Mouse (Mus musculus): Measurements from ENCODE around the gene Rsl1d1. TPM values are rescaled to one million over a fixed set of nuclear protein-coding genes. Genes with fewer than 3 reads are reported as not detected.
"Not testable (repeated sequence)": the region's sequence is repeated elsewhere in the genome, so short reads cannot be mapped to it uniquely, and the experiment has no call there.

Gene Rsl1d1
- polyA plus RNA-seq, 1 experiment from 2014 or later: 183 TPM

DNA sequence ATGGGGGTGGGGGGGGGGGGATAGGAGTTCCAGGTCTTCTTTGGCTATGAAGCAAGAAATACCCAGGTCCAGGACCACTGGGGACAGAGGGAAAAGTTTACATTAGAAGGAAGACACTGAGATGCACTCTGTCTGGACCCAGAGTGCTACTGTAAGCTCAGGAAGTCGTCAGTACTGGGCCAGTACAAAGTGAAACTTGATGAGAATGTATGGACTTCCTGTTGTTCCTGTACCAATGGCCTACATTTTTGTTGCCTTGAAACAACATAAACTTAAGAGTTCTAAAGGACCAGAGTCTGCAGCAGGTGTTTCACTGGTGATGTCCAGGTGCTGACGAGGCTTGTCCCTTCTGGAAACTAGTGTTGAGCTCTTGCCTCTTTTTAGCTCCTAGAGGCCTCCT, 25.7 kb downstream of the Rsl1d1 start:
- Histone ChIP-seq H3K4me3 (no peak overlapping the region), H3K4me2 (replicated peaks) (peak overlapping the region; percentile 80; the same call in 1 of the 2 replicates), H3K27me3 (0 out of 2 replicates have a peak, but pooled peaks cover 2% of the 10 kb centered on the region), H3K4me1 (peaks cover 6% of the 10 kb centered on the region), H3K27ac (no peak overlapping the region), H3K9me3 (replicated peaks) (no peaks in the 10 kb centered on the region), H3K9ac (no peak overlapping the region), H3K36me3 (no peaks in the 10 kb centered on the region)
- ATAC-seq (ENCODE audit: low FRiP score): no peak
- whole genome bisulfite sequencing: 75% methylated on average over 2 of the region's 2 CpGs

DNA sequence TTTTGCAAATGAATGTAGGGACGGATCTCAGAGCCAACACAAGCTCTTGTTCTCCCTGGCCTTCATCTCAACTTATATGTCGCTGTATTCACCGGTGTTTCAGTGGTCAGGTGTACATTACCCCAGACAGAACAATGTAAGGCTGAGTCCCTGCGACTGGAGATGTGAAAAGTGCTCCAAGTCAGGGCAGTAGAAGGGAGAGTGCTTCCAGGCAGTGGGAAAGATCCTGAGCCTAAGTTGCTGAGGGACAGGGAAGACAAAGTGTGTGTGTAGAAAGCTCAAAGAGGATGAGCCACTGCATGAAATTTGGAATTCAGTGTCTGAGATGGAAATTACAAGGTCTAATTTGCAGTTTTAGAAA, 26.3 kb downstream of the Rsl1d1 start:
- no peaks in the 10 kb centered on the region for H3K9me3 ChIP-seq (replicated peaks)
- peaks cover 10% of the 10 kb centered on the region for H3K4me1 ChIP-seq
- no peaks in the 10 kb centered on the region for H3K36me3 ChIP-seq
- 0 out of 2 replicates have a peak, but pooled peaks cover 2% of the 10 kb centered on the region for H3K27me3 ChIP-seq
- H3K4me3 ChIP-seq: peak overlapping the region; percentile 86
- H3K4me2 ChIP-seq (replicated peaks): peak overlapping the region; percentile 80
- WGBS: 5% methylated on average over 4 of the region's 4 CpGs
- no peak for ATAC-seq (ENCODE audit: low FRiP score)
- peak overlapping the region; percentile 89 for H3K9ac ChIP-seq
- no peak overlapping the region; the same call in 1 of the 2 replicates for H3K27ac ChIP-seq

DNA sequence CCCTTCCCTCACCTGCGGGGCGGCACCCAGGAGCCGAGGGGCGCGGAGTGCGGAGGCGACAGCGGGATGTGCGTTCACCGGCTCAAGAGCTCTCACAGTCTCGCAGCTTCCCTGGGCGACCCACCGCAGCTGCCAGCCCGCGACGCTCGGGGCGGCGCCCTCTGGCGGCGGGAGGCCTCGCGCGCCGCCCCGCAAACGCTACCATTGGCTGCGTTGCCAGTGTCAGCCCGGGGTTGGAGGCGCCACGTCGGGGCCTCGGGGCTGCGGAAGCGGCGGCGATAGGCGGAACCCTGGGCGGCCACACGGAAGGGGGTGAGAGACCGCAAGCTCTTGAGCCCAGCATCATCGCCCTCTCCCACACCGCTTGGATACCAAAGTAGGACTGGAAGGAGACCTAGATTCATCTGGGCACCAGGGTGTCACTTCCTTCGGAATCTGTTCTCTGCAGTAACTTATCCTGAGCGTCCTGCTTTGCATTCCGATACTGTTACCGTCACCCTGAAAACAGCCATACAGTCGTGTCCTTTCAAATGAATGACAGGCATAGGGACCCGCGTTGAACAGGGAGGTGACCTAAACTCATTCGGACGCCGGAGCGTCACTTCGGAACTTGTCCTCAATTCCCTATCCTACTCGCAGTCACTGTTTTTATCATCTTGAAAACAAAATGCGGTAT, 26.8 kb downstream of the Rsl1d1 start, which contains the start of gene Zc3h7a:
TSS of gene Zc3h7a (minus strand) at position 186 of the 676 bp plus-strand sequence.
- peak within 1 kb of the TSS; percentile 80 for H3K4me2 ChIP-seq (replicated peaks)
- no peaks in the 10 kb centered on the region for H3K36me3 ChIP-seq
- H3K27me3 ChIP-seq: 0 out of 2 replicates have a peak, but pooled peaks cover 2% of the 10 kb centered on the region
- peak within 1 kb of the TSS; percentile 89 for H3K9ac ChIP-seq
- WGBS: under 1% methylated on average over 57 of the region's 57 CpGs
- peak within 1 kb of the TSS; percentile 91 for H3K27ac ChIP-seq
- peaks cover 10% of the 10 kb centered on the region for H3K4me1 ChIP-seq
- peak; percentile 94 for ATAC-seq (ENCODE audit: low FRiP score)
- peak within 1 kb of the TSS; percentile 86 for H3K4me3 ChIP-seq
- no peaks in the 10 kb centered on the region for H3K9me3 ChIP-seq (replicated peaks)

DNA sequence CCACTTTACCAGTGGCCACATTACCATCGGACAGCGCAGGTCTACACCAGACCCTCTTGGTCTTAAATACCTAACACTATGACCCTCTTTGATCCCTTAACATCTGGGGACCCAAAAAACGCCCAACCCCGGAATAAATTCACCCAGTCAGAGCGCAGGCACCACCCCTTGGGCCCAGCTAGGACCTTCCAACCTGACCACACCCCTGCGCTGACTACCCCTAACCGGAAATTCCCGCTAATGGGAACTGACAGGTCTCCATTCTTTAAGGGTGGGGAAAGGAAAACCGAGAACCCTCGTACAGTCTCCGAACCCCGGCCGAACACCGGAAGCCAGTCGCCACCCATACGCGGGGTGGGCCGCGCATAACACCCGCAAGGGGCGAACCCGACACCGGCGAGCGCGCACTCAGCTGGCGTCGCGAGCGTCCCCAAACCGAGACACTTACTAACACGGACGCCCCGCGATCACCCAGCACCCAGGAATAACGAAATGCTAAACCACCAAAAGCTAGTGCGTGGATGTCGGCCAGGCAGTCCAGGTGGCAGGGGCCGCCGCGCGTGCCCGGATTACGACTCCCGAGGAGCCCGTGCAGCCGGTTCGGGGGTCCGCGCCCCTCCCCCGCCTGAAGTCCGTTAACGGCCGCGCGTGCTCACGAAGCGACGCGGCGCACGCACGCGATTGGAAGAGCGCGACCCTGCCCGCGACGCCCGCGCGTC, 27.5 kb downstream of the Rsl1d1 start:
- Histone ChIP-seq H3K9me3 (replicated peaks) (no peaks in the 10 kb centered on the region), H3K27ac (peak overlapping the region; percentile 91), H3K27me3 (0 out of 2 replicates have a peak, but pooled peaks cover 2% of the 10 kb centered on the region), H3K36me3 (no peaks in the 10 kb centered on the region), H3K4me1 (peaks cover 10% of the 10 kb centered on the region), H3K4me3 (peak overlapping the region; percentile 86), H3K4me2 (replicated peaks) (peak overlapping the region; percentile 80), H3K9ac (peak overlapping the region; percentile 89)
- ATAC-seq (ENCODE audit: low FRiP score): peak; percentile 76
- 2% methylated on average over 70 of the region's 72 CpGs for WGBS

DNA sequence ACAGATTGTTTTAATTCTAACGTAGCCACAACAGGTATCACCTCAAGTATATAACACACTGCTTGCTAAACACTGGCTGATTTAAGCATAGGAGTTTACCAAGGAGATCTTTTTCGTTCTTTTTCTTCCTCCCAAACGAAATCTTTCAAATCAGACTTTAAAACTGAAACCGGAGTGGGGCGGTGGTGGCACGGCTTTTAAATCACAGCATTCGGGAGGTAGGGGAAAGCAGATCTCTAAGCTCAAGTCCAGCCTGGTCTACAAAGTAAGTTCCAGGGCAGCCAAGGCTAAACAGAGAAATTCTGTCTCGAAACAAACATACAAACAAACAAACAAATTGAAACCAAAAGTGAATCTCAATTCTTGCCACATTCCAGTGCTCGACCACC, 28.0 kb downstream of the Rsl1d1 start:
- Histone ChIP-seq H3K9me3 (replicated peaks) (no peaks in the 10 kb centered on the region), H3K9ac (peak overlapping the region; percentile 89), H3K4me1 (peaks cover 10% of the 10 kb centered on the region), H3K4me3 (peak overlapping the region; percentile 86), H3K36me3 (no peaks in the 10 kb centered on the region), H3K4me2 (replicated peaks) (peak overlapping the region; percentile 80), H3K27me3 (0 out of 2 replicates have a peak, but pooled peaks cover 2% of the 10 kb centered on the region), H3K27ac (peak overlapping the region; percentile 91)
- WGBS: 10% methylated on average over 9 of the region's 9 CpGs
- no peak for ATAC-seq (ENCODE audit: low FRiP score)

DNA sequence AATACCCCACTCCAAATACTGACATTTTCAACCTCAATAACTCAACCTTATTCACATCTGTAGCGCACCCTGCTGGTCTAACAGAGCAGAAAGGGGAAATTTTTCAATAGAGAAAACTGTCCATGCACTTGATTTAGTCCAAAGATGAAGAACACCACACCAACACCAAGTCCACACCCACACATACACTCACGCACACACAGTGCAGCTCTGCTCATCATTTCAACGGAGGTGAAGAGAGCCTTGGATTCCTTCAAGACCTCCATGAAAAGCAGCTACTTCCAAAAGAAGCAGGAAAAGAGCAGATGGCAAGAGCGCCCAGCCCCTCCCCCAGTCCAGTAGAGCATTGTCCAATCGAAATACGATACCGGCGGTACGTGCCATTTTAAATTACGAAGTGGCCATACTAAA, 28.5 kb downstream of the Rsl1d1 start:
- Histone ChIP-seq H3K9me3 (replicated peaks) (no peaks in the 10 kb centered on the region), H3K36me3 (no peaks in the 10 kb centered on the region), H3K9ac (peak overlapping the region; percentile 89; the same call in 1 of the 2 replicates), H3K27ac (no peak overlapping the region), H3K4me2 (replicated peaks) (peak overlapping the region; percentile 80), H3K27me3 (0 out of 2 replicates have a peak, but pooled peaks cover 2% of the 10 kb centered on the region), H3K4me1 (peaks cover 10% of the 10 kb centered on the region), H3K4me3 (peak overlapping the region; percentile 86)
- no peak for ATAC-seq (ENCODE audit: low FRiP score)
- 8% methylated on average over 10 of the region's 10 CpGs for WGBS

DNA sequence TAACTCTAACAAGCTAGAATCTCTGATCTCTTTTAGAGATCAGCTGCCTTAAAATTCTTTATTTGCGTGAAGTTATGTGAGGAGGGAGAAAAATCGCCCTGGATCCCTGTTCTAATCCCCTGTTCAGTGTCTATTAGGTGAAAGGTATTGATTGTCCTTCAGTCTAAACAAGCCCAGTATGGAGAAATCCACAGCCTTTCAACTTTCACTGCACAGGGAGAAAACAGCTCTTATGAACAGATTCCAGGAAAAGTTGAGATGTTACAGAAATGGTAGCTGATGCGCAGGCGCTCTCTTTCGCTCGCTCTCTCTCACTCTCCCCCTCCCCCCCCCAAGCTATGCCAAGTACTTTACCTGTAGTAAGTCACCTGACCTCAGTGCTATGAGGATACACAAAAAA, 31.5 kb downstream of the Rsl1d1 start:
- Histone ChIP-seq H3K4me1 (peaks cover 7% of the 10 kb centered on the region), H3K4me2 (replicated peaks) (no peak overlapping the region), H3K4me3 (no peak overlapping the region), H3K9ac (no peak overlapping the region), H3K27ac (no peak overlapping the region), H3K36me3 (no peaks in the 10 kb centered on the region), H3K9me3 (replicated peaks) (no peaks in the 10 kb centered on the region), H3K27me3 (no peaks in the 10 kb centered on the region)
- 88% methylated on average over 6 of the region's 6 CpGs for WGBS
- no peak for ATAC-seq (ENCODE audit: low FRiP score)

DNA sequence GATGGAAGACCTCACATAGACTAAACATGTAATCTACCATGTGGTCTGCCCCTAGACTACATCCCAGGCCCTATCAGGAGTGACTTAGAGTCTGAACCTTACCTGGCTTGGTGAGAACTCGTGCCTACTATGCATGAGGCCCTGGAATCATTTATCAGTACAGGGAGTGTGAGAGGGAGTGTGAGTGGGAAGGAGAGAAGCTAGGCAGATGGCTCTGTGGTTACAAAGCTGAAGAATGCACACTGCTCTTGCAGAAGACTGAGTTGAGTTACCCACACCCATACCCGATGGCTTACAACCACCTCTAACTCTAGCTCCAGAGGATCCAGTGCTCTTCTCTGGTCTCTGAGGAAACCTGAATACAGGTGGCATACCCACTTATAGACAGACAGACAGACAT, 36.7 kb downstream of the Rsl1d1 start:
- H3K9me3 ChIP-seq (replicated peaks): no peaks in the 10 kb centered on the region
- H3K4me2 ChIP-seq (replicated peaks): no peak overlapping the region
- no peak overlapping the region for H3K27ac ChIP-seq
- H3K36me3 ChIP-seq: peaks cover 16% of the 10 kb centered on the region
- no peak for ATAC-seq (ENCODE audit: low FRiP score)
- no peak overlapping the region for H3K4me3 ChIP-seq
- H3K9ac ChIP-seq: no peak overlapping the region
- no peaks in the 10 kb centered on the region for H3K27me3 ChIP-seq
- 87% methylated on average over 2 of the region's 2 CpGs for WGBS
- H3K4me1 ChIP-seq: no peaks in the 10 kb centered on the region

DNA sequence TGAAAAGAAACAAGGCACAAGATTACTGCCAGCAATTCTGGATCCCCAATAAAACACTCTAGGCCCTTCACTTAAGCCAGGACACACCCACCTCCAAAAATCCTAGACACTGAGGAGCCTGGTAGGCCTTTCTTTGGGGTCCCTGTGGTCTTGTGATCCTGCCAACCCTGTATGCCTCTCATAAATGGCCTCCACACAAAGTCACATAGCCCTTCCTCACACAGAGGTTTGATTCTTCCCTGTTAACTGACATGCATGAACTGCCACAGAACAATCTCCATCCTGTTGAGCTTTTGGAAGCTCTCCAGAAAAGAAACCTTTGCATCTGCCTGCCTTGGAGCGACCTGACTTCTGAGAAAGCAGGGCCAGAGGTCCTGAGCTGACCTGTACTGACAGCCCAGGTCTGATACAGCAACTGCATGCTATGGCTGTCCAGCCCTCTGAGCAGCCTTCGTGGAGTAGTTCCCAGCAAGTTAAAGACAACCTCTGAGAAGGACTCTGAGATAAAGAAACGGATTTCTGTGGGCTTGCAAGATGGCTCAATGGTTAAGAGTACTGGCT, 38.4 kb downstream of the Rsl1d1 start:
- no peak overlapping the region for H3K4me3 ChIP-seq
- H3K36me3 ChIP-seq: peaks cover 23% of the 10 kb centered on the region
- no peaks in the 10 kb centered on the region for H3K4me1 ChIP-seq
- no peaks in the 10 kb centered on the region for H3K27me3 ChIP-seq
- no peak overlapping the region for H3K27ac ChIP-seq
- 73% methylated on average over 3 of the region's 3 CpGs for WGBS
- no peak overlapping the region for H3K4me2 ChIP-seq (replicated peaks)
- ATAC-seq (ENCODE audit: low FRiP score): no peak
- H3K9ac ChIP-seq: no peak overlapping the region
- H3K9me3 ChIP-seq (replicated peaks): no peaks in the 10 kb centered on the region

DNA sequence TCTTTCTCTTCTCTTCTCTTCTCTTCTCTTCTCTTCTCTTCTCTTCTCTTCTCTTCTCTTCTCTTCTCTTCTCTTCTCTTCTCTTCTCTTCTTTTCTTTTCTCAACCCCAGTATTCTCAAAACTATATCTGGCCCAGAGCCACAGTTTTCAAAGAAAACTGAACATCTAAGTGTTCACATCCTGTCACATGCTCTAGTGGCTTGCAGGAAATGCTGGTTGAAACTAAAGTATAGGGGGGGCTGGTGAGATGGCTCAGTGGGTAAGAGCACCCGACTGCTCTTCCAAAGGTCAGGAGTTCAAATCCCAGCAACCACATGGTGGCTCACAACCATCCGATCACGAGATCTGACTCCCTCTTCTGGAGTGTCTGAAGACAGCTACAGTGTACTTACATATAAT, 45.4 kb downstream of the Rsl1d1 start:
- H3K27ac ChIP-seq; H3K9me3 ChIP-seq (replicated peaks); H3K27me3 ChIP-seq; H3K9ac ChIP-seq; H3K4me3 ChIP-seq; ATAC-seq (ENCODE audit: low FRiP score); H3K4me2 ChIP-seq (replicated peaks); H3K4me1 ChIP-seq: not testable (repeated sequence)
- WGBS: 75% methylated on average over 1 of the region's 3 CpGs
- H3K36me3 ChIP-seq: peaks cover 71% of the 10 kb centered on the region

DNA sequence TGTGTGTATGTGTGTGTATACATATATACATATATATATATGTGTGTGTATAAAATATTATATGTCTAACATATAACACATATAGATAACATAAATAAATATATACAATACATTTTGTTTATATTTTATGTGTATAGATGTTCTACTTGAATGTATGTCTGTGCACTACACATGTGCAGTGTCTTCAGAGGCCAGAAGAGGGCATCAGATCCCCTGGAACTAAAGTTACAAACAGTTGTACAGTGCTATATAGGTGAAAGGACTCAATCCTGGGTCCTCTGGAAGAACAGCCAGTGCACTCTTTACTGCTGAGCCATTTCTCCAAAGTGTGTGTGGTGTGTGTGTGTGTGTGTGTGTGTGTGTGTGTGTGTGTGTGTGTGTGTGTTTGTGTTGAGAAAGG, 48.6 kb downstream of the Rsl1d1 start:
- Histone ChIP-seq H3K4me2 (replicated peaks) (no peak overlapping the region), H3K9ac (no peak overlapping the region), H3K27me3 (no peaks in the 10 kb centered on the region), H3K27ac (no peak overlapping the region), H3K4me3 (no peak overlapping the region), H3K9me3 (replicated peaks) (no peaks in the 10 kb centered on the region), H3K36me3 (peaks cover 64% of the 10 kb centered on the region), H3K4me1 (no peaks in the 10 kb centered on the region)
- ATAC-seq (ENCODE audit: low FRiP score): no peak

DNA sequence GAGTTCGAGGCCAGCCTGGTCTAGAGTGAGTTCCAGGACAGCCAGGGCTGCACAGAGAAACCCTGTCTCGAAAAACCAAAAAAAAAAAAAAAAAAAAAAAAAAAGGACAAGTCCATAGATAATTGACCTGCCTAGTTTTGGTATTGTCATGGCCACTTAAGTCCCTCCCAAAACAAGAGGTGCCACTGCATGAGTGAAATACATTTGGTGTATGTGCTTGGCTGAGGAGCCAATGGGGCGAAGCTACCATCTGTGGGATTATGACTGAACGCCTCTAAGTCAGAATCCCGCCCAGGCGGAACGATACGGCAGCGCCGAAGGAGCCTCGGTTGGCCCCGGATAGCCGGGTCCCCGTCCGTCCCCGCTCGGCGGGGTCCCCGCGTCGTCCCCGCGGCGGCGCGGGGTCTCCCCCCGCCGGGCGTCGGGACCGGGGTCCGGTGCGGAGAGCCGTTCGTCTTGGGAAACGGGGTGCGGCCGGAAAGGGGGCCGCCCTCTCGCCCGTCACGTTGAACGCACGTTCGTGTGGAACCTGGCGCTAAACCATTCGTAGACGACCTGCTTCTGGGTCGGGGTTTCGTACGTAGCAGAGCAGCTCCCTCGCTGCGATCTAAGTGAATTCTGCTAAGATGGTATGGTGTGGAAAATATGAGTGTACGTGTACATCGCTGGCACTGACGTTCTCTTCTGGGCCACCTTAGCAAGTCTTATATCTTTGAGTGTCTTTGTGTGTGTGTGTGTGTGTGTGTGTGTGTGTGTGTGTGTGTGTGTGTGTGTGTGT, 59.2 kb downstream of the Rsl1d1 start:
- H3K9ac ChIP-seq; ATAC-seq (ENCODE audit: low FRiP score); H3K4me2 ChIP-seq (replicated peaks); H3K27me3 ChIP-seq; H3K4me3 ChIP-seq; H3K4me1 ChIP-seq; H3K9me3 ChIP-seq (replicated peaks); H3K27ac ChIP-seq: not testable (repeated sequence)
- H3K36me3 ChIP-seq: peaks cover 63% of the 10 kb centered on the region
- 18% methylated on average over 56 of the region's 56 CpGs for whole genome bisulfite sequencing
